Mouse (Mus musculus): ENCODE results near the gene Meig1. TPM values are rescaled to one million over a fixed set of nuclear protein-coding genes. Genes with fewer than 3 reads are reported as not detected.
"Not testable (repeated sequence)": the region's sequence is repeated elsewhere in the genome, so short reads cannot be mapped to it uniquely, and the experiment has no call there.

Gene Meig1
- polyA plus RNA-seq, 1 experiment from 2014 or later = not detected

GRCm38 (mm10) chr2:3420157-3420556 is 2.3 kb downstream of the Meig1 start:
- Histone ChIP-seq H3K4me3 (no peak overlapping the region), H3K4me2 (no peak overlapping the region), H3K36me3 (no peaks in the 10 kb centered on the region), H3K9me3 (replicated peaks) (no peaks in the 10 kb centered on the region), H3K27ac (ENCODE audit: poor library complexity, severe bottlenecking) (no peak overlapping the region), H3K9ac (no peak overlapping the region), H3K27me3 (replicated peaks) (peaks cover 19% of the 10 kb centered on the region), H3K4me1 (replicated peaks) (peaks cover 8% of the 10 kb centered on the region; the same call in 1 of the 2 replicates)
- WGBS = 74% methylated on average over 4 of the region's 4 CpGs
- ATAC-seq (ENCODE audit: insufficient number of reproducible peaks, low FRiP score) = no peak

DNA sequence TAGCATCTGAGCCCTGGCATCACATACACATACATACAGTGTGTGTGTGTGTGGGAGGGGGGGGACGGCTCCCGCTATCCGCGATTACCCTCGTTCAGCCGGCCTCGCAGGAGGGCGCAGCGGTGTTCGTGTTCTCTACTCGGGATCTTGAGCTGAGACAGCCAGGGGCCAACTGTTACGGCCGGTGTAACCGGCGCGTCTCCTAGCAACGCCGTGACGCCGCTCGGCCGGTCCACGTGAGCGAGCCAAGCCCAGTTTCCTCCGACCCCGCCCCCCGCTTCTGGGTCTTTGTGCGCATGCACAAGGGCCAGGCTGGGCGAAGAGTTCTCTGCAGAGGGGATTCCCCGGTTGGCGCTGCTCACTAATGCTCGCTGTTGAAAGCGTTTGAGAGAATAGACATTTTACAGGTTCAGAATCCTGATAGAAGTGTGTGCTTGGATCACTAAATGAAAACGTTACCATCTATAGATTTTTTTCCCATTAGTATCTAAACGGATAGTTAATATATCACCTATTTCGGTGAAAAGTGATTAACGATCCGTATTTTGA is 3.5 kb downstream of the Meig1 start:
- Histone ChIP-seq H3K27ac (ENCODE audit: poor library complexity, severe bottlenecking) (no peak overlapping the region), H3K4me1 (replicated peaks) (no peaks in the 10 kb centered on the region), H3K4me3 (peak overlapping the region; percentile 60), H3K27me3 (replicated peaks) (peaks cover 19% of the 10 kb centered on the region), H3K9ac (peak overlapping the region; percentile 67), H3K9me3 (replicated peaks) (no peaks in the 10 kb centered on the region), H3K4me2 (peak overlapping the region; percentile 92), H3K36me3 (no peaks in the 10 kb centered on the region)
- peak; percentile 97 for ATAC-seq (ENCODE audit: insufficient number of reproducible peaks, low FRiP score)
- WGBS = 1% methylated on average over 38 of the region's 38 CpGs

- peaks cover 19% of the 10 kb centered on the region for H3K27me3 ChIP-seq (replicated peaks)
- H3K27ac ChIP-seq (ENCODE audit: poor library complexity, severe bottlenecking) = no peak overlapping the region
- 68% methylated on average over 1 of the region's 1 CpGs for WGBS
- no peaks in the 10 kb centered on the region for H3K9me3 ChIP-seq (replicated peaks)
- no peaks in the 10 kb centered on the region for H3K36me3 ChIP-seq
- no peaks in the 10 kb centered on the region for H3K4me1 ChIP-seq (replicated peaks)
- no peak for ATAC-seq (ENCODE audit: insufficient number of reproducible peaks, low FRiP score)
- H3K9ac ChIP-seq = no peak overlapping the region
- H3K4me3 ChIP-seq = no peak overlapping the region
- H3K4me2 ChIP-seq = no peak overlapping the region
These were observed 6.8 kb downstream of the Meig1 start for GRCm38 (mm10) chr2:3415676-3416075.

DNA sequence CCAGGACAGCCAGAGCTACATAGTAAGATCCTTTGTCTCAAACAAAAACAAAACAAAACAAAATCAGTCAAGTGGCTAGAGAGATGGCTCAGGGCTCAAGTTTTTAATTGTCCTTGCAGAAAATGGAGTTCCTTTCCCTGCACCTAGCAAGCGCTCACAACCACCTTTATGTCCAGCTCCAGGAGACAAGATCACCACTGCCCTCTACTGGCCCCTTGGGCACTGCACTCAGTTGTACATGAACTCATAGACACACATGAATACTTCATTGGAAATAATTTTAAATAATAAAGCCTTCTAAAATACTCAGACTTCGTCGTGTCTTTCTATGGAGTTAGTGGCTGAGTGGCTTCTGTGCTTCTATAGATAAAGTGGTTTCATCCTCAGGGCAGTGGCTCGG is 8.2 kb downstream of the Meig1 start:
- Histone ChIP-seq H3K27ac (ENCODE audit: poor library complexity, severe bottlenecking) (no peak overlapping the region), H3K27me3 (replicated peaks) (peaks cover 19% of the 10 kb centered on the region), H3K4me3 (no peak overlapping the region), H3K9ac (no peak overlapping the region), H3K9me3 (replicated peaks) (no peaks in the 10 kb centered on the region), H3K4me1 (replicated peaks) (no peaks in the 10 kb centered on the region), H3K4me2 (no peak overlapping the region), H3K36me3 (no peaks in the 10 kb centered on the region)
- 38% methylated on average over 4 of the region's 4 CpGs for WGBS
- no peak for ATAC-seq (ENCODE audit: insufficient number of reproducible peaks, low FRiP score)

DNA sequence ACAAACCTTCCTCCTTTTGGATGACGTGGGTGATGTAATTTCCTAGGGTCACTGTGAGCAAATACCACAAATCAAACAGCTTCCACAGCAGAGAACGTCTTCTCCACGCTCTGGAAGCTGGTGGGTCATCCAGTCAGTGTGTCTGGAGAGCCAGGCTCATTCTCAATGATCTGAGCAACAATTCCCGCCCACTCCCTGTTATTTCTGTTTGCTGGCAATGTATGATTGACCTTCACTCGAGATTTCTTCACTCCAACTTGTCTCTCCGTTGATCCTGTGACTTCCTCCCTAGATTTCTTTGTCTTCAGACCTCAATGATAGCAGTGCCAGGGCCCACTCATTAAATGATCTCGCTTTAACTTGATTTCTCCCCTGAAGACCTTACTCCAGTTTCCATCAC is 14.7 kb downstream of the Meig1 start:
- Histone ChIP-seq H3K27me3 (replicated peaks) (no peaks in the 10 kb centered on the region), H3K36me3 (no peaks in the 10 kb centered on the region), H3K27ac (ENCODE audit: poor library complexity, severe bottlenecking) (no peak overlapping the region), H3K4me3 (no peak overlapping the region), H3K4me1 (replicated peaks) (no peaks in the 10 kb centered on the region), H3K9ac (no peak overlapping the region), H3K9me3 (replicated peaks) (no peaks in the 10 kb centered on the region; the same call in 1 of the 2 replicates), H3K4me2 (no peak overlapping the region)
- 75% methylated on average over 7 of the region's 7 CpGs for WGBS
- ATAC-seq (ENCODE audit: insufficient number of reproducible peaks, low FRiP score) = no peak

DNA sequence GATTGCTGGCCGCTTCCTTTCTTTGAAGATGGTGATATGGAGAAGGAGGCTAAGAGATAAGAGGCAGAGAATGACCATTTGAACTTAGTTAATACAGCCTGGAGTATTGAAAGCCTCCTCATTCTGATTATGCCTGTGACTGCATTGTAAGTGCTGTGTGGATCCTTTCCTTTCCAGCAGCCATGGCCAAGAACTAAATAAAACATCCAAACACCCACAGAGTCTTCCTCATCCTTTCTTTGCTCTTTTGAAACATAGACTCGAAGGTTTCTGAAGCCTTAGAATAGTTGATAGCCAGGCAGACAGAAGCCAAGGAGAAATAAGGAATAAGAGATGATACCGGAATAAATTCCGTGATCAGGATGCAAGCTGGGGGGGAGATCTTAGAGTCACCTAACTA is 16.5 kb downstream of the Meig1 start:
- no peak overlapping the region for H3K27ac ChIP-seq (ENCODE audit: poor library complexity, severe bottlenecking)
- no peak for ATAC-seq (ENCODE audit: insufficient number of reproducible peaks, low FRiP score)
- no peak overlapping the region for H3K4me2 ChIP-seq
- H3K9ac ChIP-seq = no peak overlapping the region
- 70% methylated on average over 4 of the region's 4 CpGs for WGBS
- H3K9me3 ChIP-seq (replicated peaks) = no peaks in the 10 kb centered on the region; the same call in 1 of the 2 replicates
- H3K27me3 ChIP-seq (replicated peaks) = no peaks in the 10 kb centered on the region
- no peaks in the 10 kb centered on the region for H3K4me1 ChIP-seq (replicated peaks)
- no peaks in the 10 kb centered on the region for H3K36me3 ChIP-seq
- no peak overlapping the region for H3K4me3 ChIP-seq

GRCm38 (mm10) chr2:3397110-3397509 is 25.3 kb downstream of the Meig1 start, which contains the start of gene Olah:
TSS of gene Olah (minus strand) at chr2:3397210.
- H3K9ac ChIP-seq; H3K4me2 ChIP-seq; H3K27ac ChIP-seq (ENCODE audit: poor library complexity, severe bottlenecking); H3K4me3 ChIP-seq; H3K9me3 ChIP-seq (replicated peaks); H3K4me1 ChIP-seq (replicated peaks); ATAC-seq (ENCODE audit: insufficient number of reproducible peaks, low FRiP score); H3K27me3 ChIP-seq (replicated peaks); H3K36me3 ChIP-seq: not testable (repeated sequence)
- 62% methylated on average over 10 of the region's 10 CpGs for WGBS

DNA sequence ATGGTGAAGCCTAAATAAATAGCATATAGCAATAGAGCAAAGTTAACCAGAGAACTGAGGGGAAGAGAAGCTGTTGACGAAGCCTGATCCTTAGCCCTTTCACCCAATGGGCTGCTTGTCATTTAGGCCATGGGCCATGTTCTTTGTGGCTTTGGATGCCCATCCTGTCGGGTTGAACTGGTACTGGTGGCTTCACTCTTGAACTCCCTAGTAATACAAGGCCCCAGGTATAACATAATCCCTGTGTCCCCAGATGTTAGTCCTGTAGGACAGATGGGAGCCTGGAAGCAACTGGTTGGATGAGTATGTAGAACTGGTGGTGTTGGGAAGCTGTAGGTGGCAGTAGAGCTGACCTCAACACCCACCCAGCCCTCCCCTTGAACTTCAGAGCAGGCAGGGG is 30.5 kb downstream of the Meig1 start:
- H3K9ac ChIP-seq = no peak overlapping the region
- ATAC-seq (ENCODE audit: insufficient number of reproducible peaks, low FRiP score) = no peak
- no peak overlapping the region for H3K4me2 ChIP-seq
- H3K4me1 ChIP-seq (replicated peaks) = no peaks in the 10 kb centered on the region
- H3K4me3 ChIP-seq = no peak overlapping the region
- H3K36me3 ChIP-seq = no peaks in the 10 kb centered on the region
- no peak overlapping the region for H3K27ac ChIP-seq (ENCODE audit: poor library complexity, severe bottlenecking)
- no peaks in the 10 kb centered on the region for H3K9me3 ChIP-seq (replicated peaks)
- H3K27me3 ChIP-seq (replicated peaks) = no peaks in the 10 kb centered on the region
- WGBS = 60% methylated on average over 2 of the region's 2 CpGs

- no peak overlapping the region for H3K4me2 ChIP-seq
- no peaks in the 10 kb centered on the region for H3K9me3 ChIP-seq (replicated peaks)
- no peak overlapping the region for H3K27ac ChIP-seq (ENCODE audit: poor library complexity, severe bottlenecking)
- no peaks in the 10 kb centered on the region for H3K36me3 ChIP-seq
- H3K4me1 ChIP-seq (replicated peaks) = no peaks in the 10 kb centered on the region
- no peak for ATAC-seq (ENCODE audit: insufficient number of reproducible peaks, low FRiP score)
- H3K9ac ChIP-seq = no peak overlapping the region
- no peaks in the 10 kb centered on the region for H3K27me3 ChIP-seq (replicated peaks)
- 74% methylated on average over 6 of the region's 6 CpGs for WGBS
- H3K4me3 ChIP-seq = no peak overlapping the region
These were observed 35.2 kb downstream of the Meig1 start for GRCm38 (mm10) chr2:3387105-3387860.

- 65% methylated on average over 4 of the region's 4 CpGs for WGBS
These were observed 57.3 kb downstream of the Meig1 start for GRCm38 (mm10) chr2:3365127-3365526.

DNA sequence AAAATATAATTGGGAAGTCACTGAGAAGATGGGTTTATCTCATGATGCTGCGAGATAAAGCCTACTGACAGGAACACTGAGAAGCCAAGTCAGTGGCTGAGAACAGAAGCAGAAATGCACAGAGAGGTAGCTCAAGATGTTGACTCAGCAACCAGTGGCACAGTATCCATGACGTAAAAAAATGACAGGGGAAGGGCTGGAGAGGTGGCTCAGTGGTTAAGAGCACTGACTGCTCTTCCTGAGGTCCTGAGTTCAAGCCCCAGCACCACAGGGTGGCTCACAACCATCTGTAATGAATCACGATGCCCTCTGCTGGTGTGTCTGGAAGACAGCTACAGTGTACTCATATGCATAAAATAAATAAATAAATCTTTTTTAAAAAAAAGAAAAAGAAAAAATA is 61.4 kb downstream of the Meig1 start:
- Histone ChIP-seq H3K4me2 (no peak overlapping the region), H3K27me3 (replicated peaks) (0 out of 2 replicates have a peak, but pooled peaks cover 6% of the 10 kb centered on the region), H3K9ac (no peak overlapping the region), H3K9me3 (replicated peaks) (no peaks in the 10 kb centered on the region), H3K36me3 (no peaks in the 10 kb centered on the region), H3K4me3 (no peak overlapping the region), H3K4me1 (replicated peaks) (no peaks in the 10 kb centered on the region), H3K27ac (ENCODE audit: poor library complexity, severe bottlenecking) (no peak overlapping the region)
- ATAC-seq (ENCODE audit: insufficient number of reproducible peaks, low FRiP score) = no peak
- 74% methylated on average over 3 of the region's 3 CpGs for WGBS

More at GRCm38 (mm10) chr2:3365127-3365526, 57.3 kb downstream of the Meig1 start:
- no peaks in the 10 kb centered on the region for H3K4me1 ChIP-seq (replicated peaks)
- H3K27me3 ChIP-seq (replicated peaks) = 0 out of 2 replicates have a peak, but pooled peaks cover 6% of the 10 kb centered on the region
- H3K9ac ChIP-seq = no peak overlapping the region
- no peak overlapping the region for H3K4me2 ChIP-seq
- H3K36me3 ChIP-seq = no peaks in the 10 kb centered on the region
- no peaks in the 10 kb centered on the region for H3K9me3 ChIP-seq (replicated peaks)
- no peak overlapping the region for H3K27ac ChIP-seq (ENCODE audit: poor library complexity, severe bottlenecking)
- no peak overlapping the region for H3K4me3 ChIP-seq
- no peak for ATAC-seq (ENCODE audit: insufficient number of reproducible peaks, low FRiP score)
